Mouse (Mus musculus) urinary bladder, adult 18-20 months (tissue): ENCODE results near the gene Hmga1b.
"Not testable (repeated sequence)": the region's sequence is repeated elsewhere in the genome, so short reads cannot be mapped to it uniquely, and the experiment has no call there.

Source experiments
- DNase-seq, 2 experiments: peaks; one replicate each; pipeline ENCODE4 v3.0.0; 2022; ENCODE audit warnings: low spot score in 2 of 2, mixed read lengths in 2 of 2

The Hmga1b gene

DNA sequence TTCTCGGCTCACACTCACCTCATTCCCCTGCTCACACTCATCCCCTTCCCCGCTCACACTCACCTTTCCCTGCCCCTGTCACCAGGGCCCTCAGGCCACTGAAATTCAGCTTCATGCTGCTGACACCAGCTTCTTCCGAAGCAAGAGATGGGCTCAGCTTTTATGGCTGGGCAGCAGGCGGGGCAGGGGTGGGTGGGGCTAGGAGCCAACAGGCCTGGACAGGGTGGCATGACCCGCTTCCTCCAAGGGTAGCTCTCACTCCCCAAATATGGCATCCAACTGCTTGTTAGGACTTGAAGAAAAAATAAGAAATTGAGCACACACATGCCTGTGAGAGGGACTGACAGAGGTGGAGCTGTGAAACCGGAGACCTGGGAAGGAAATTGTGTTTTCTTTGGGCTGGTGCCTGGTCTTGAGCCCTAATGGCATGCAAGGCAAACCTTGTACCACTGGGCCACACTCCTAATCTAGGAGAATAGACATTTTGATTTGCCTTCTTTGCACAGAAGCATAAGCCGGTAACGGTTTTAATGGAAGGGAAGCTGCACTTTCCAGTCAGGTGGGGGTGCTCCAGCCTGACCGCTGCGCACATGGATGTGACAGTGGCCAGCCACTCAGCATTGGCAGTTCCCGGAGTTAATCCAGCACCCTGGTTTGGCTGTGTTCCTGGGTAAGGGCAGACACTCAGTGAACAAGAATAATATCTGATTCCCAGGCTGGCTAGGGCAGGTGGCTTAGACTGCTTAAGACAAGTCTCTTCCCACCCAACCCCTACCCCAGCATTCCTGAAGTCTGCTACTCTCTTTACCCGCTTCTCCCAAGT is 30.5 kb upstream of the Hmga1b start, which contains the start of gene Cbr2:
Gene Cbr2, minus strand, starts transcription at position 257 of the 823 bp plus-strand sequence.
- DNase-seq: peak; percentile 40 to 64

DNA sequence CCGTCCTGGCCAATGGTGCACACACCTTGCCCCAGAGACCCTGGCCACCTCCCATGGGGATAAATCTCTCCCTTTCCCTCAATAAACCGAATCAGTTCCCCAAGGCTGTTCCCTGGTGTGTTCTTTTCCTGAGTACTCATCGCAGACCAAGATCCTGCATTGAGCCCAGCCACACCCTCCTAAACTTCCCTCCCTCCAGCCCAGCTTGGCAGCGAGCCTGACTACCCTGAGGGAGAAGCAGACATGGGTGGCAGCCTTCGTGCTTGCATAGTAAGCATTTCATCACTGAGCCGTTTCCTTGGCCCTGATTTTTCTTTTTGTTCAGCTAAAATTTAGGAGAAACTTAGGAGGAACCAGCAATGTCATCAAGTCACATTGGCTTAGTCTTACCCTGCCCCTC is 29.1 kb upstream of the Hmga1b start:
- peak; percentile 38 to 62 for DNase-seq

- DNase-seq: no peak
Observed at GRCm38 (mm10) chr11:120736424-120736823, 26.2 kb upstream of the Hmga1b start.

- no peak for DNase-seq
Observed at GRCm38 (mm10) chr11:120740981-120741380, 21.6 kb upstream of the Hmga1b start.

DNA sequence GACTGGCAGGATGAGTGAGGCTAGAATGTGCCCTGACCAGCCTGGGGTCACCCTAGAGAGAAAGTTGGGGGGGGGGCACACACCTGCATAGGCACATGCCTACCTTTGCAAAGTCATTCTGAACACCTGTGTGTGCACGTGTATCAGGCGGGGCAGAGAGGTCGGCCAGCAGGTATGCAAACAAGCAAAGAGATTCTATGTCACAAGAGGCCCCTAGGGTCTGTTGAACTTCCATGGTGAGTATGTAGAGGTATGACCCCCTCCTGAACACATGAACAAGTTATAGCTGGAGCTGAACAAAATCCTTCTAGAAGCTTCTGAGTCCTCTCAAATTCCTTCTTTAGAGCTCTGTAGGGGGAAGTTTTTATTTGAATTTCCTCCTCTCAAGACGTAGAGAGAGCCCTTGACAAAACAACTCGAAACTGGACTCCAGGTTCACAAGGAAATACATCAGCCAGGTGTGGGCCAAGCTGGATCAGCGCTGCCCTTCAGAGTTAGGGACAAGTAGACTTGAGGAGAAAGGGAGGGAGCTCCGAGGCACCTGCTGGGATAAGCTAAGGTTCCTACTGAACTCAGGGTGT is 18.4 kb upstream of the Hmga1b start:
- DNase-seq: no peak

DNA sequence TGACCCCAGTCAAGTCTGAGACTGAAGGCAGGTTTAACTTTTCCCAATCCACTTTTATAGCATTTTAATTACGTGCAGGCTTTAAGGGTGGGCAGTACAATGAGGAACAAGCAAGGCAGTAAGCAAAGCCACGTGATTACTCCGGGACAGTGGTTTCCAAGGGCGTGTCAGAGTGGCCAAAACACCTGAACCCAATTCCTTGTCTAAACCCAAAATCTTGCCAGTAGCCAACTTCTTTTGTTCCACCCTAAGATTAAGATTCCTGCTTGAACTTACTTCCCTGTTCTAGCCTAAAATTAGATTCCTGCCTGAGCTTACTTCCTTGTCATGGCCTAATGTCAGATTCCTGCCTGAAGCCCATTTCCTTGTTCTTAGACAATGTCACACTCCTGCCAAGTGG is 14.6 kb upstream of the Hmga1b start:
- no peak for DNase-seq

GRCm38 (mm10) chr11:120749430-120749829 is 13.2 kb upstream of the Hmga1b start:
- no peak for DNase-seq

DNA sequence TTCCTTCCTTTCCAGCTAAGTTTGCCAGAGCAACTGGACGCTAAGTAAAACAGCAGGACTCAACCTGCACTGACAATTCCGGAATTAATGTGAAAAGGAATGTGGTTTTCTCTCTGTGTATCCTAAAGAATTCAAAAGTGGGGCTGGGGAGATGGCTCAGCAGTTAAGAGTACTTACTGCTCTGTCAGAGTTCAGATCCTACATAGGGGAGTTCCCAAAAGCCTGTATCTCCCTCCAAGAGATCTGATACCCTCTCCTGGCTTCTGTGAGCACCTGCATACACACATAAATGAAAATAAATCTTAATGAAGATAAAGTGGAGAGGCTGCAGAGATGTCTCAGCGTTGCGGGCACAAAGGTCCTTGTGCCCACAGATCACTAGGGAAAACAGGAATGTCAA is 11.0 kb upstream of the Hmga1b start:
- no peak for DNase-seq

DNA sequence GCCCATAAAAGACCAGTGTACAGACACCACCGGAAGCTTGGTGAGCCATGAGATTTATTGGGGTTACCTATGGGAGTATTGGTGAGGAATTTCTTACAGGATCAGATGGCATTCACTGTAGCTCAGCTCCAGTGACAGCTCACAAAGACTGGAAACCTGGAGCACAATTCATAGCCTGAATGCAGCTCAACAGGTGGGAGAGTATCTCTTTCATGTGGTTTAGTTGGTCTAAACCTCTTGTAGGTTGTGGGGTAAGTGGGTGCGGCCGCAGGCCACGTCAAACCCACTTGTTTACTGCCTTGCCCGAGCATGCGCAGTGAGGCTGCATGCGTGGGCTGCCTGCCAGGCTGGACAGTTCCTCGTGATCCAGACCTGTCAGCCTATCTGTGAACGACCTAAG is 2.4 kb upstream of the Hmga1b start:
- DNase-seq: no peak

DNA sequence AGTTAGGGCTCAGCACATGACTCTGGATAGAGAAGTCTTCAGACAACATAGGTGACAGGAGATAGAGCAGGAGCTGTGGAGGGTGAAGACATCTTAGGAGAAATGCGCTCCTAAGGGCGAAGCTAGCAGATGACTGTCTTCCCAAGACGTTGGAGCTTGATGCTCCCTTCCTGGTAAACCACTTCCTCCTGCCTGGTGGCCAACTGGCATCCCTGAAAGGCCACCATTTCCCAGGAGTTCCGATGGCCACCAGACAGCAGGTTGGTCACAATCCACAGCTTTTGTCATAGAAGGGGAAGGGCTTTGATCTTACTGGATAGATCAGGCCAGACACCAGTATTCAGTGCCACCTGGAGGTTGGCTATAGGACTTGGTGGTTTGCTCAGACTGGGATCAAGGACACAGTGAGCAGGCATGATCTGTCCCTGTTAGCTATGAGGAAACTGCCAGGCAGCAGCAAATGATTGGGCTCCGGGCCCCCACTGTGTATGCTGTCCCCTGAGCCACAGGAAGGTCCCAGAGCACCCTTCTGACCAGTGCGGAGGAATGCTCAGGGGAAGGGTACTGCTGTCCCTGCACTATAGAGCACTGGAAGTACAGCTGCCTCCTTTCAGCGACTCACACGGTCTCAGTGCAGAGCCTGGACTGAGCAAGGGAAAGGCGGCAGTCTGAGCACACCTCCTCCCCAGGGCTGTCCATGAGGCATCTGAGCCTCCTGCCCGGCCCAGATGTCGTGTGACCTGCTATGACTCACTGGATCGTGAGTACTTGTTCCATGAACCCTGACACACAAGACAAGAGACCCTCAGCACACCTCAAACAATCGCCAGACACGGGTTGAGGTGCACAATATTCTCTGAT is 553 bp upstream of the Hmga1b start:
- DNase-seq: no peak

DNA sequence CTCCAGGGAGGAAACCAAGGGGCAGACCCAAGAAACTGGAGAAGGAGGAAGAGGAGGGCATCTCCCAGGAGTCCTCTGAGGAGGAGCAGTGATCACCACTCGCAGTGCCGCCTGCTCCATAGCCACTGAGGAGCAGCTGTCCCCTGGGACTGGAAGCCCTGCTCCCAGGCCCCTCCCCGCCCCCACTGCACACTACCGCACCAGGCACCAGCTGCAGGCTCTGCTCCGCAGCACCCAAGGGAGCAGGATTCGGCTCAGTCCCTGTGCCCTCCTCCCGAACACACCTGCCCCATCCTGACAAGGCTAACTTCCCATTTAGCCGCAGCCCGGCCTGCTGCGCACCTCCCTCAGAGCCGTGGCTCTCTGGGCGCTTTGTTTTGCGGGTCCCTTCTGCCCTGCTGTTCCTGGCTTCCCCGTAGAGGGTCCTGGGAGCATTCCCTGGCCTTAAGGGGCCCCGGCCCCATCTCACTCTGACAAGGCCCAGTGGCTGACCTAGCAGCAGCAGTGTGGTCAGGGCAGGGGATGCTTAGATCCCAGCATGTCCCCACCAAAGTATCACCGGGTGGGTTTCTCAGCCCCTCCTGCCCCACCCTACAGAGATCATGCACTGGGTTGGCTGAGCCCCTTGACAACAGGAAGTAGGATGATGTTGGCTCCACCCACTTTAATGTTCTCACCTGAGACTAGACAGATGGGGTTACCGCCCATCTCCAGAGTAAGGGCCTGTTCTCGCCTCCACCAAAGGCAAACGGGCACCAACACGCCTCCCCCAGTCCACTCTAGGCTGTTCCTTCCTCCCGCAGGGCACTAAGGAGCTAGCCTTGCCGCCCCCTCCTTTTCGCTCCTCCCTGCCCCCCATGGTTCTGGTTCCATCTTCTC is 766 bp downstream of the Hmga1b start:
- not testable (repeated sequence) for DNase-seq

DNA sequence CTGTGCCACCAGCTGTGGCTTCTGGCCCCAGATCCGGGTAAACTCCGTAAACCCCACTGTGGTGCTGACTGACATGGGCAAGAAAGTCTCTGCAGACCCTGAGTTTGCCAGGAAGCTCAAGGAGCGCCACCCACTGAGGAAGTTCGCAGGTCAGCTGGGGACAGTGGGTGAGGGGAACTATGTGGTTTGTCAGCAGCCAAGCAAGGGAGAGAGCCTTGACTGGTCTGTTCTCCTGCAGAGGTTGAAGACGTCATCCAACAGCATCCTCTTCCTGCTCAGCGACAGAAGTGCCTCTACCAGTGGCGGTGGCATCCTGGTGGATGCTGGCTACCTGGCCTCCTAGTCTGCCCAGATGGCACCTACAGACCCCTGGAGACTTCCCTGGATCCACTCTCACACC is 4.4 kb downstream of the Hmga1b start:
- not testable (repeated sequence) for DNase-seq

DNA sequence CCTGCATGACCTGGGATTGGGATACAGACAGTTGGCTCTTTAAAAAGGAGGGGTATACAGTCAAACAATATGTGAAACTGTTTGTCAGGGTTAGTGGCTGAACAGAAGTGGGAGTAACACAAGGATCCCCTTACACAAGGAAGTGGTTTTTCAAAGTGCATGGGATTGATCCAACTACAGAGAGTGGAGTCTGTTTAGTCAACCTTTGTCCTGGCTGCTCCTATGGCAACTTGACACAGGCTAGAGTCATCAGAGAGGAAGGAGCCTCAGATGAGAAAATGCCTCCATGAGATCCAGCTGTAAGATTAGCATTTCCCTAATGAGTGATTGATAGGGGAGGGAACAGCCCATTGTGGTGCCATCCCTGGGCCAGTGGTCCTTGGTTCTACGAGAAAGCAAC is 5.6 kb downstream of the Hmga1b start:
- no peak for DNase-seq

DNA sequence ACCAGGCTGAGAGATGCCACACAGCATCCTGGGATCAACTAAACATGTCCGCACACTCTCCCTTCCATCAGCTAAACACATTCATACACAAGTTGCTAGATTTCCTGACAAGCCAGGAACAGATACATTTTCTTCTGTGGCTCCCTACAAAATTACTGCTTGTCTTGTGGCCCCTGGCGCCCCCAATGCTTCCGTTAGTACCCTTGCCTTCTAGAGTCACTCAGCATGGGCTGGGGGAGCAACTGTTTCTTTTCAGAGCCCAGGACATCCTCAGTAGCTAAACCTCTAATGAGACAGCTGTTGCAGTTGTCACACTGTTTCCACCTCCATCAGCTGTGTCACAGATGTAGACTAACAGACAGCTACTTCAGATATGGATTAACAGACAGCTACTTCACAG is 10.2 kb downstream of the Hmga1b start:
- DNase-seq: no peak

DNA sequence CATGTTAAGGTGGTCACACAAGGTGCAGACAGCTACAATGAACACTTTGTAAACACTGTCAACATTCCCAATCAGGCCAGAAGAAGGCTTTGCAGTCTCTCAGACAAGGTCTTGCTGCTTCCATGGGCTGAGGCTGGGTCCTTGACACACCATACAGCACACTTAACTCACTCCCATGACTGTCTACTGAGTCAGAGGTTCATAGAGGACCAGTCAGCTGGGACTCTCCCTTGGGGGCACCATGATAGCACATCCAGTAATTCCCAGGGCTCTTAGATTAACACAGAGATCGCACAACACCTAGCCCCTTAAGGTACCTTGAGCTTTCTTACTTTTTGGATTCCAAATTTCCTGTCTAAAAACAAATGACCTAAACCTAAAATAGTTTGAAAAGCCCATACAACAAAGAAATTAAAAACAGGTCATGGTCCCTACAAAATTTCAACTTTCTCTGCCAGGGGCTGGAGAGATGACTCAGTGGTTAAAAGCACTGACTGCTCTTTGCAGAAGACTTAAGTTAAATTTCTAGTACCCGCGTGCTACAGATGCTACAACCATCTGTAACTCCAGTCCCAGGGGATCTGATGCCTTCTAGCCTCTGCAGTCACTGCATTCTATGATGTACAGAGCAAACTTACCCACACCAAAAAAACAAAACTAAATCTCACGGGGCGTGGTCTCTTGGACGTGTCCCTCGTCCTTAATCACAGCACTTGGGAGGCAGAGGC is 11.0 kb downstream of the Hmga1b start:
- DNase-seq: no peak

GRCm38 (mm10) chr11:120775774-120776469 is 13.3 kb downstream of the Hmga1b start:
- peak; percentile 87 to 92 for DNase-seq

GRCm38 (mm10) chr11:120777123-120777522 is 14.5 kb downstream of the Hmga1b start:
- DNase-seq: no peak

GRCm38 (mm10) chr11:120779876-120780275 is 17.3 kb downstream of the Hmga1b start:
- no peak for DNase-seq

DNA sequence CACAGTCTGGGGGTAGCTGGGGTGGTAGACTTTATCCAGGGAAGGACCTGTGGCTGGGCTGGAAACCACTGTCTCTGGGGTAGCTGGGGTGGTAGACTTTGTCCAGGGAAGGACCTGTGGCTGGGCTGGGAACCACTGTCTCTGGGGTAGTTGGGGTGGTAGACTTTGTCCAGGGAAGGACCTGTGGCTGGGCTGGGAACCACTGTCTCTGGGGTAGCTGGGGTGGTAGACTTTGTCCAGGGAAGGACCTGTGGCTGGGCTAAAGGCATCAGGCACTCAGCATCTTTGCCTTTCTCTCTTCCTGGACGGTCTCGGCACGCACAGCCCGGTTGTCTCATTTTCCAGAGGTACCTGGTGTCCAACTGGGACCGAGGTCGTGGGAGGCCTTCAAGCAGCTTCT is 18.8 kb downstream of the Hmga1b start:
- DNase-seq: not testable (repeated sequence)

DNA sequence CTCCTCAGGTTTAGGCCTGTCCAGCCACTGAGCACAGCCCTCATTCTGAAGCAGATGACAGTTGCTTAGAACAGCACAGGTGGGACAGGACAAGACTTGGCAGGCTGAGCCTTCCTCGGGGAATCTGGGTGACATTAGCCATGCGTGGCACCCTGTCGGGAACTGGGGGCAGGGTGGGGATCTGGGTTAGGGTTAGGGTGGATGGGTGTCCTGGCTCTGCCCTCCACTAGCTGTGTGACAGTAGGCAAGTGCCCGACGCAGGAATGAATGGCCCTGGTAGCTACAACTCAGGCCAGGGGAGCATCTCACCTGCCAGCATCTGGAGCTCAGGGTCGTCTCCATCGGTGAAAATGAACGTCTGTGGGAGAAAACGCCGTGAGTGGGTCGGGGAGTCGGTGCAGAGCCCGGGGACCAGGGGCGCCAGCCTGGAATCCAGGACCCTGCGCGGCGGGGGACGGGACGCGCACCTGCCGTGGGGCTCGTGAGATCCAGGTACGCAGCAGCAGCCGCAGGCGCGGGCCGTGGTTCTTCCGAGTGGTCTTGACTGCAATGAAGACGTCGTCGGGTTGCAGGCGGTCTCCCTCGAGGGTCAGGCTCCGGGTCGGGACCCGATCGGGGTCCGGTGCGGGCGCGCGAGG is 21.0 kb downstream of the Hmga1b start:
- DNase-seq: peak in 1 of 2 experiments; percentile 34
